In the genomic region with DNA sequence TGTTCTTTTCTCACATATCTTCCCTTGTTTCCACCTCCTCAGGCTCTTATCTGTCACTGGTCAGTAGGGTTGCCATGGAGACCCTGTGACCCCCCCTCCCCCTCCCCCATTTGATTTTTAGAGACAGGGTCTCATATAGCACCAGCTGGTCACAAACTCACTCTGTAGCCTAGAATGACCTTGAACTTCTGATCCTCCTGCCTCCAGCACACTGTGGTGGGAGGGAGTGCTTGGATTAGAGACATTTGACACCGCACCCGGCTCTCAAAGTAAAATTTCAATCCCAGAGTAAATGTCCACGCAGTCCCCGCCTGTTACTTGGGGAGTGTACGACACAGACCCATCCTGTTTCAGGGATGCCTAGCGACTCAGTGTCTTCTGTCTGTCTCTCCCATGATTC, we compare ENCODE assay signal across 16 mouse cellular contexts.
"Had no signal": no experiment of that assay in that cellular context is flagged by ENCODE, and none has a peak within 500 bp of the region (broad histone marks: within the 10 kb centered on the region; RNA-seq: fewer than 3 reads in every experiment).

No protein-coding gene starts in this region.

- H3K4me2 ChIP-seq: liver, embryonic 11.5 days; liver, embryonic 15.5 days had no signal

- DNase-seq: kidney, adult 8-10 months; kidney, postnatal 14 days; lung, adult 2 months; lung, postnatal 4 days; retina, postnatal 1 day; right cerebral cortex, postnatal 4 days; spleen, adult 18-20 months; thymus, adult 18-20 months; thymus, postnatal 14 days had no signal

- H3K9me3 ChIP-seq: limb, embryonic 10.5 days; liver, embryonic 15.5 days had no signal

- H3K9ac ChIP-seq: liver, embryonic 15.5 days had no signal

- H3K27ac ChIP-seq: left cerebral cortex, adult 2 months; limb, embryonic 10.5 days; liver, embryonic 15.5 days had no signal

- ATAC-seq: intestine, embryonic 16.5 days; lung, postnatal 0 days had no signal

- H3K27me3 ChIP-seq: liver, embryonic 15.5 days had no signal

- H3K4me3 ChIP-seq: left cerebral cortex, adult 2 months; limb, embryonic 10.5 days; liver, embryonic 15.5 days; myocyte had no signal

- H3K36me3 ChIP-seq: liver, embryonic 15.5 days had no signal
